Mouse (Mus musculus): ENCODE data around the gene Wdfy1.

DNA sequence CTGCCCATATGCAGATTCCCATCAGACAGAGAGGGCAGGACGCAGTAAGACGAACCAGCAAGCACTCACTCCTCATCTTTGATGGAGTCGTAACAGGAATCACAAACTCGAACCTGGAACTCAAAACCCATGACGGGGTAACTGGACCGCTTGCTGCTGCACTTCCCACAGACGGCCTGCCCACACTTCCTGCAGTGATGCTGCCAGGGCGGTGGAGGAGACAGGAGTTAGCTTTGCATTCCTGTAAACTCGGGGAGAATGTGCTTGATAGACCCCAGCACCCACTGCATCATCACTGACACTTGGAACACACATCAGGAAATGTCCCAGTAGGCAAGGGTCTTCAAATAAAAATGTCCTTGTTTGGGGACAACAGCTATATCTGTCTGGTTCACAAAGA lies 68.6 kb downstream of the Wdfy1 start:
- no peak for TF ChIP-seq CTCF (IDR thresholded peaks at IDR 0.05; ENCODE audit: low read depth, low read length)
- no peak for TF ChIP-seq TAL1 (conservative IDR thresholded peaks at IDR 0.05; ENCODE audit: low read depth, low read length)
- TF ChIP-seq GATA1 (IDR thresholded peaks at IDR 0.05; ENCODE audit: borderline replicate concordance, low read length), result no peak
- no peak for TF ChIP-seq POLR2AphosphoS5 (IDR thresholded peaks at IDR 0.05; ENCODE audit: insufficient replicate concordance, low read depth, low read length)
- TF ChIP-seq GATA2 (IDR thresholded peaks at IDR 0.05; ENCODE audit: borderline replicate concordance, low read depth, low read length), result no peak
